Mouse (Mus musculus): ENCODE results near the gene Hoxb6.
A peak's percentile ranks its signal among the peaks of the same experiment; 100 is the strongest.

The Hoxb6 gene

DNA sequence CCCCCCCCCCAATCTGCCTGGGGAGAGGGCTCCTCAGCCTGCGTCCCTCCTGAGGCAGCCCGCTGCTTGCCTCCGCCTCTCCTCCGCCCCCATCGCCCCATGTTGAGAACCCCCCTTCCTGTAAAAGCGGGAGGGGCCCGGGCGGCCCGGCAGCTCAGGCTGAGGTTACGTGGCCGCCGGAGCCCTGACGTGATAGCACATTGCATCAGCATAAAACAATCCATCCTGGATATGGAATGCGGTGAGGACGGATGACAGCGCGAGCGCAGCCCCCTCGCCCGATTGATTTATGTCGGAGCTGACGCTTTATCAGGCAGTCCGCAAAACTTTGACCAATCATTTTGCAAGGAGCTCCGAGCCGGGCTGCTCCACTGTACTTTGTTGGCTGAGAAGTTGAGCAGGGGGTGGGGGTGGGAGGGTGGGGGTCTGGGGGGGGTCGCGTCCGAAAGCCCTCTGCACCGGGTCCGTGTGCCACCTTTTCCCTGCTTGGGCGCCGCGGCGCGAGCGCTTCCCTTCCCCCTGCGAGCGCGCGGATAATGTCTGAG lies 21.2 kb upstream of the Hoxb6 start, which contains the start of gene Hoxb9:
Gene Hoxb9, plus strand, starts transcription at position 462 of the 545 bp plus-strand sequence.
- DNase-seq, result no peak

DNA sequence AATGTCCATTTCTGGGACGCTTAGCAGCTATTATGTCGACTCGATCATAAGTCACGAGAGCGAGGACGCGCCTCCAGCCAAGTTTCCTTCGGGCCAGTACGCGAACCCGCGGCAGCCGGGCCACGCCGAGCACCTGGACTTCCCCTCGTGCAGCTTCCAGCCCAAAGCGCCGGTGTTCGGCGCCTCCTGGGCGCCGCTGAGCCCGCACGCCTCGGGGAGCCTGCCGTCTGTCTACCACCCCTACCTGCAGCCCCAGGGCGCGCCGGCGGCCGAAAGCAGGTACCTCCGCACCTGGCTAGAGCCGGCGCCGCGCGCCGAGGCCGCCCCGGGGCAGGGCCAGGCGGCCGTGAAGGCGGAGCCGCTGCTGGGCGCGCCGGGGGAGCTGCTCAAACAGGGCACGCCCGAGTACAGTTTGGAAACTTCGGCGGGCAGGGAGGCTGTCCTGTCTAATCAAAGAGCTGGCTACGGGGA lies 20.7 kb upstream of the Hoxb6 start:
- DNase-seq, result no peak

DNA sequence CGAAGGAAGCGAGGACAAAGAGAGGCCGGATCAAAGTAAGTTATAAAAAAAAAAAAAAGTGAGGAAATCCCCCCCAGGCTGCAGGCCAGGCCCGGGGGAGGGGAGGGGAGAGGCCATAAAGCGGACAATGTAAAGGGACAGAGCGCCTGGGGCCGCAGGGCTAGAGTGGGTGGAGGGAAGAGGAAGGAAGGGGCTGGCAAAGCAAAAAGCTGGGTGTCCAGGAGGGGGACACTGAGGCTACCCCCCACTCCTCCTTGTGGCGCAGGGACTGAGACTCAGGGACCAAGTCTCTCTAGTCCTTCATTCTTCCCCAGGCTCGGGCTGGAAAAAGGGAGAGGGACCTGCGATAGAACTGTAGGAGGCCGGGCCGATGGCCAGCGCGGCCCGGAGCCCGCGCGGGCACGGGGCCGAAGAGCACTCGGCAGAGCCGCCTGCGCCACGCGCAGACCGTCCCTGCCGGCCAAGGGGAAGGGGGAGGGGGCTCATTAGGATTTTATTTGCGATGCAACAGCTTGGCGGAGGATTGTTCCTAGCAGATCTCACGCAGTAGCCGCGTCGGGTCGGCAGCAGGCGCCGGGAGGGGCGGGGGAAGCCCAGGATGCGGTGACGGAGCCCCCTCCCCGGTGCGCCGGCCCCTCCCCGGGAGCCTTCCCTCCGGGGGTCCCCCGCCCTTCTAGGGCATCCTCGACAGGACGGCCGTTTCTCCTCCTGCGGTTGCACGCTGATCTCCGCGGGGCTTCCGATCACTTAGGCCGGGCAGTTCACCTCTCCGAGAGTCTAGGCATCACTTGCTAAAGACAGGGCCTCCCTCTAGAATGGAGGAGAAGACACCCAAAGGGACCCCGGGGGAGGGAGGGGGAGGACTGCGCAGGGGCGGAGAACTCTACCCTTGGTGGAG lies 20.0 kb upstream of the Hoxb6 start:
- DNase-seq, result no peak

DNA sequence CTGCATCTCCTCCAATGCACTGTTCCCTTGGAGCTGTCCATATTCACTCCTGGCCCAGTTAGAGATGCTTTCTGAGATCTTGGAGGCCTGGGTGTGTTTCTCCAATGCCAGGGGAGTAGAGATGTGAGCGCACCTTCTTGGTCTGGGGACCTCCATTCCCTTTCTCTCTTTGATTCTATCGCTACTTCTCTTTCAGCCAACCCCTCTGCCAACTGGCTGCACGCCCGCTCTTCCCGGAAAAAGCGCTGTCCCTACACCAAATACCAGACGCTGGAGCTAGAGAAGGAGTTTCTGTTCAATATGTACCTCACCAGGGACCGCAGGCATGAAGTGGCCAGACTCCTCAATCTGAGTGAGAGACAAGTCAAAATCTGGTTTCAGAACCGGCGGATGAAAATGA lies 17.8 kb upstream of the Hoxb6 start:
- no peak for DNase-seq

DNA sequence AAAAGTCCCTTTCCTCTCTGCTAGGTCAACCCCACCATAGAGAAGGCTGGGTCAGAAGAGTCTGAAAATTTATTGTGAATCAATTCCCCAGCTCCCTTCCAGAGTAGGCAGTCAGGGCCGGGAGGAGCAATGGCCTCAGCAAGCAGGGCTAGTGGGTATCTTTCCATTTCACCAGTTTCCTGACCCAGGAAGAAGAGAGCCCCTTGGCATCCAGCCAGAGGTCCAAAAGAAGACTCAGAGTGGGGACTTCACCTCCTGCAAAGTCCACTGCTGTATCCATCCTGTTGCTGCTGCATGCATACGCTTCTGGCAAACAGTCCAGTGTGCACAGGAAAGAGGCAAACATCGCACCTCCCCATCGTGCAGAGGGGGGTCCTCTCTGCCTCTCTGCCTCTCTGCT lies 16.4 kb upstream of the Hoxb6 start:
- DNase-seq, result no peak

DNA sequence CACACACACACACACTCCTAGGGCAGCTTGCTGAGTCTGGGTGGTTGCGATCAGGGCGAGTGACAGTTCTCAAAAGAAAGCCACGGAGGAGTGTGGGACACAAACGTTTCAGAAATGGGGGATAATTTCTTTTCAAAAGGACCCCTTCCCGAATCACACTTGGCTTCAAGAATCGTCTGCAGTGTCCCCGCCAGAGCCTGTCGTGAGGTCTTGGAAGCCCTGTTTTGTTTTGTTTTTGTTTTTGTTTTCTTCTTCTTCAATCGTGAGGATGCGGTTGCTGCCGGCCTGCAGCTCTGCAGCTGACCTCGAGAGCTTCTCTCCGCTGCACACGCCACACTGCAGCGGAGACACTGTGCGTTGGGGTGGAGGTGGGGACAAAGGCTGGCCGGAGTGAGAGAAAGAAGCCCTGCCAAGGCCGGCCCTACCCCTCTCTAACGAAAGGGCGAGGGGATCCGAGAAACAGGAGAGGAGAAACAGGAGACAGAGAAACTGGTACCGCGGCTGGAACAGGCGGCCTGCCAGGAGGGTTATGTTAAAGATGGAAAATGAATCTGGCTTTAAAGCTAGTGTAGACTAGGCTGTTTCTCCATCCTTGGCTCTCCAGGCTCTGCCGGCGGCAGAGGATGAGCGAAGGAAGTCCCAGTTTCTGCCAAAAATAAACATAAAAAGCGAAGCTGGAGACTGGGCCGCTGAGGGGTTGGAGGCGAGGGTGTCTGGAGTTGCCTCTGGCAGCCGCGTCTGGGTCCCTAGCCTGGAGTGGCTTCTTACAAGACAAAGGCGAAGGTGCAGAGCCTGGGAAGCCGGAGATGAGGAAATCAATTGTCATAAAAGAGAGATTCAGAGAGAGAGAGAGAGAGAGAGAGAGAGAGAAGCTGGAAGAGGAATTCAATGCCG lies 14.9 kb upstream of the Hoxb6 start:
- DNase-seq, result no peak

DNA sequence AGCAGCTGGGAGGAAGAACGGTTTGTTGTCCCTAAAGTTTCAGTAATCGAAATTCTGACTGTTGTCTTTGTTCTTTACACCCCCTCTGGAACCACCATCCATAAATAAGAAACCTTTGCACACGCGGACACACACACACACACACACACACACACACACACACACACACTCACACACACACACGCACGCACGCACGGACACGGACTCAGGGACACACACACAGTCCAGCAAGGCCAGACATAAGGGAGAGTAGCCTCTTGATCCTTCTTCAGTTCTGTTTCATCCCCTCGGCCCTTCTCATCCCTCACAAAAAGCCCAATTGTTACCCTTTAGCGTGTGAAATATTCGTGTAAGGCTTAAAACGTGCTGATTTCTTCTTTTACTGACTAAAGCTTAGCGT lies 14.0 kb upstream of the Hoxb6 start:
- DNase-seq, result no peak

DNA sequence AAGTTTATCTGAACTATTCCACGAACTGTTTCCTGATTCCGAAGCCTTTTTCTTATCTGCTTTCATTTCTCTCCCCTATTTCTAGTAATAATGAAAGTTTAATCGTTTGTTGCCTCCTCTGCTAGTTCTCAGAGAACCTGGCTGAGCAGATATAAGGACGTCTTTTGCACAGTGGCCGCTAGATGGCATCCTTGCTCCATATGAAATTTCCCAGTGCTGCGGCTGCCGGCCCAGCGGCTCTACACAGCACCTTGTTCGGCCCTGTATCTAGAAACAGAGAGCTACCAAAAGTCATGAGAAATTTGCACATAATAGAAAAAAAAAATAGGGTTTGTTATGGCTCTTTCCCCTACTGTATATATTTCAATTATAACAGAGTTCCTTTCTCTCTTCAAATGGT lies 13.5 kb upstream of the Hoxb6 start:
- peak; percentile 78 for DNase-seq

DNA sequence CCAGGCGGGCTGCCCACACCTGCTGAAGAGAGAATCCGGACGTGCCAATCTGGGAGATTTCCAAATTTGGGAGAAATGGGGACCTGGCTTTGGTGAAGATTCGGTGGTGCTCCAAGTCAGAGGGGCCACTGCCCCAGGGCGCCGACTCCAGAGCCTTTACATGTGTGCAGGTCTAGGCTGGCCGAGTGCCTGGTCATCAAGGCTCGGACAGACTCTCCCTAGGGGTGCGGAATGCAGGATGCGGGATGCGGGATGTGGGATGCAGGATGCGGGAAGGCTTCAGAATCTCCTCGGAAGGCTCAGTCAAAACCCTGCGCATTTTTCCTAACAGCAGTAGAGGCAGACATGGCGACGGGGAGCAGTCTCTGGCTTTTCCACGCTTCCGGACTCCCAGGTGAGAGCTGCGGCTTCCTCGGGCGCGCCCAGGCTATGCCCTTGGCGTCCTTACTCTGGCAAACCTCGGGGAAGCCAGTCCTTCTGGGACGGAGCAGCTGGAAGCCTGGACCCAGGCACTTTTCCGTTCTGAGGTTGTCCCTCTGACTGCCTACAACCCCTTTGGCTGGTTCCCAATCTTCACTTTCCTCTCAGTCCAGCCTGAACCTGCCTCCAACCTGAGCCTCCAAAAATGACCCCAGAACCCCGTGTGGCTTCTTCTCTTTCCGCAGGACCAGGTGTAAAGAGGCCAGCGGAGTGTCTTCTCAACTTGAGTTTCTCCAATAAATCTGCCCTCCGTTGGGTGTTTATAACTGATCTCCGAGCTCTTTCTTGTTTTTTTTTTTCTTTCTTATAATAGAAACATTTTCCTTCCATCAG lies 12.6 kb upstream of the Hoxb6 start:
- DNase-seq, result no peak

DNA sequence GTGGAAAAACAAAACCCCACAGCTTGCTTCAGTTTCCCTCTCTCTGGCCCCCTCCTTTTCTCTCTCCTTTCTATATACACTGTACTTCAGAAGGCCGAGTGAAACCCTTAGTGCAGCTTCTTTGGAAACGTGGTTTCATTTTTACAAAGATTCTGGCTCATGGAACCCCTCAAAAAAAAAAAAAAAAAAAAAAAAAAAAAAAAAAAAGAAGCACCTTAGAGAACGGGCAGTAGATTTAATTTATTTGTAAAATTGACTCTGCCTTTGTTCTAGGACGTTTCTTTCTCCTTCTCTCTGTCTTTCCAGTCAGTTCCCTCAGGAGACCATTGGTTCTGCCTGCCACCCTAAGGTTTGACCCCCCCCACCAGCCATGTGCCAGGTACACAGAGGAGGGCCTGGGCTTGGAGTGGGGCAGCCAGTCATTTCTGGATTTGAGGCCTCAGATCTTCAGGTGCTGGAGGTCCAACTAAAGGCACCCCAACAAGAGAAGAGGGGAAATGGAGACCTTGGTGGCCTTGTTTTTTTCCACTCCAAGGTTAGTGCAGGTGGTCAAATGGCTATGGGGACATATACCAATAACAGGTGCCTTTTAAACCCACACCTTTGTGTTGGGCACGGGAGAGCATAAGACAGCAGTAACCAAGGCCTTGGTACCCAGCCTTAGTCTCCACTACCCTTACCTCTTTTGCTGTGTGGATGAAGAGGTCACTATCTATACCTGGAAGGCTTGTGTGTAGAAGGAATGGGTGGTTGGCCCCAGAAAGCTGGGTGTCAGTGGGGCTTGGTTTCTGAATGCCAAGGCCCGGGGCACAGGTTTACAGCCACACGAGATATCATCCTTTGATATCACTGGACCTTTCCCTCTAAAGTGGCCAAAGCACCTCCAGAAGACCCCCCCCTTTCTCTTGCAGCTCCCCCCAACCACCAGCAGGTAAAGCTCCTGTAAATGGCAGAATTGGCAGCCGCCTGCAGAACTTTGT lies 11.6 kb upstream of the Hoxb6 start:
- DNase-seq, result no peak

DNA sequence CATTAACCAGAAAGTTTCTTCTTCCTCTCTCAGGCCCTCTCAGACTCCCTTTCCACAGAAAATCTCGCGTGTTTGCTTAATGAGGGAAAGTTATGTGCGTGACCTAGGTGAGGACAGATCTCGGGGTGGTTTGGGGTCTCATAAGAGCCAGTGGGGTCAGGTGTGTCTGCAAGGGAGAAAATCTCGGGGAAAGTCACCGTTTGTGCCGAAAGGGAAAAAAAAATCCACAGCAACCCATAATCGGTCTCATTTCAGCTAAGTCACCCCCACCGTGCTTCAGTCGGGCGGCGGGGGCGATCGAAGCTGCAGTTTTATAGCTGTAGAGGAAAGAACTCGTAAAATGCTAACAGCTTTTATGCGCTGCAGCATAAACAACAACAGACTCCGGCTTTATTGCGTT lies 10.9 kb upstream of the Hoxb6 start:
- no peak for DNase-seq

DNA sequence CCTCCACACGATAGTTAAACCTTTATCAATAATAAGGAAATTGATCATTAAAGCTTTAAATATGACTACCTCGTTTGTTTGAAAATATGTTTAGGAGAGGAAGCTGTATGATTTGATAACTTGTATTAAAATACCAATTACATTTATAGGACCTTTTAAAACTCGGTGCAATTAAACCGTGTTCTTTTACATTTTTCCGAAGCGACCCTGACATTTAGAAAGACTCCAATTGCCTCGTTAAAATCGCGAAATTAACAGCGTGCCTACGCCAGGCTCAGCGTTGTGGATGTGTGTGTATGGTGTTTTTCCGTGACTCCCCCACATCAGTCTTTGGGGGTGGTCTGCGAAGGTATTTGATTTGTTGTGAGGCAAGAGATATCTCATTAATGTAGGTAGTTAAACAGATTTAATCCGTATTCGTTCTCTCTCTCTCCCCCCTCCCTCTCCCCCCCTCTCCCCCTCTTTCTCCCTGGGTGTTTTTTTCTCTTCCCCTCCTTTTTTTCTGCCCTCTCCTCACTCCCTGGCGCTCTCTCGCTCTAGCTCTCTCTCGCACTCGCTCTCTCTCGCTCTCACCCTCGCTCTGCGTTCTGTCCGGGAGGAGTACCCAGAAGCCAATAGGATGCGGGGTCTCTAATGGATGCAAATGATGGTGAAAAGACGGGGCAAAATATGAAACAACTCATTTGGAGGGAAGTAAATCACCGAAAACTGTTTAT lies 10.3 kb upstream of the Hoxb6 start, which contains the start of gene Hoxb8:
Gene Hoxb8, plus strand, starts transcription at position 51 of the 716 bp plus-strand sequence.
- DNase-seq, result no peak

DNA sequence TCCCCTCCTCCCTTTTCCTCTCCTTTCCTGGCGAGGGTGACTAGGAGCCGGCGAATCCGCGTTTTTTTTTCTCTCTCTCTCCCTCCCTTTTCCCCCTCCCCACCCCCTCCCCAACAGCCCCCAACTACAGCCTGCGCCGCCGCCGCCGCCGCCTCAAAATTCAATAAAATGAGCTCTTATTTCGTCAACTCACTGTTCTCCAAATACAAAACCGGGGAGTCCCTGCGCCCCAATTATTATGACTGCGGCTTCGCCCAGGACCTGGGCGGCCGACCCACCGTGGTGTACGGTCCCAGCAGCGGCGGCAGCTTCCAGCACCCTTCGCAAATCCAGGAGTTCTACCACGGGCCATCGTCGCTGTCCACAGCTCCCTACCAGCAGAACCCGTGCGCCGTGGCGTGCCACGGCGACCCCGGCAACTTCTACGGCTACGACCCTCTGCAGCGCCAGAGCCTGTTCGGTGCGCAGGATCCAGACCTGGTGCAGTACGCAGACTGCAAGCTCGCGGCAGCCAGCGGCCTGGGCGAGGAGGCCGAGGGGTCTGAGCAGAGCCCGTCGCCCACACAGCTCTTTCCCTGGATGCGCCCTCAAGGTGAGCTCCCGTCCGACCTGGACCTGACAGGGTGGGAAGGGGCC lies 9.4 kb upstream of the Hoxb6 start:
- DNase-seq, result no peak

DNA sequence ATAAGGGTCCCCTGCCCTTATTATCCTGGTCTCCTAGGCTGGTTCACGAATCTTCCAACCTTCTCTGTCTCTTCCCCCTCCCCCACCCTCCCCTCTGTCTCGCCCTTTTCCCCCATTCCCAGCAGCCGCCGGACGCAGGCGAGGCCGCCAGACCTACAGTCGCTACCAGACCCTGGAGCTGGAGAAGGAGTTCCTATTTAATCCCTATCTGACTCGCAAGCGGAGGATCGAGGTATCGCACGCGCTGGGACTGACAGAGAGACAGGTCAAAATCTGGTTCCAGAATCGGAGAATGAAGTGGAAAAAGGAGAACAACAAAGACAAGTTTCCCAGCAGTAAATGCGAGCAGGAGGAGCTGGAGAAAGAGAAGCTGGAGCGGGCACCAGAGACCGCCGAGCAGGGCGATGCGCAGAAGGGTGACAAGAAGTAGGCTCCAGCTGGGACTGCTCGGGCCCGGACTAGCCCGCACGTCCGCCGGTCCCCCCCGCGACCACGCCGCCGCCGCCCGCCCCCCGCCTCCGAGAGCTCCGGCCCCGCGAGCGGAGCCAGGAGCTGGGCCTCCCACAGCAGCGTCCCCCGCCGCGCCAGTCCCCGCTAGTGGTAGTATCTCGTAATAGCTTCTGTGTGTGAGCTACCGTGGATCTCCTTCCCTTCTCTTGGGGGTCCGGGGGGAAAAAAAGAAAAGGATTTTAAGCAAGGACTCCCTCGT lies 8.1 kb upstream of the Hoxb6 start:
- no peak for DNase-seq

DNA sequence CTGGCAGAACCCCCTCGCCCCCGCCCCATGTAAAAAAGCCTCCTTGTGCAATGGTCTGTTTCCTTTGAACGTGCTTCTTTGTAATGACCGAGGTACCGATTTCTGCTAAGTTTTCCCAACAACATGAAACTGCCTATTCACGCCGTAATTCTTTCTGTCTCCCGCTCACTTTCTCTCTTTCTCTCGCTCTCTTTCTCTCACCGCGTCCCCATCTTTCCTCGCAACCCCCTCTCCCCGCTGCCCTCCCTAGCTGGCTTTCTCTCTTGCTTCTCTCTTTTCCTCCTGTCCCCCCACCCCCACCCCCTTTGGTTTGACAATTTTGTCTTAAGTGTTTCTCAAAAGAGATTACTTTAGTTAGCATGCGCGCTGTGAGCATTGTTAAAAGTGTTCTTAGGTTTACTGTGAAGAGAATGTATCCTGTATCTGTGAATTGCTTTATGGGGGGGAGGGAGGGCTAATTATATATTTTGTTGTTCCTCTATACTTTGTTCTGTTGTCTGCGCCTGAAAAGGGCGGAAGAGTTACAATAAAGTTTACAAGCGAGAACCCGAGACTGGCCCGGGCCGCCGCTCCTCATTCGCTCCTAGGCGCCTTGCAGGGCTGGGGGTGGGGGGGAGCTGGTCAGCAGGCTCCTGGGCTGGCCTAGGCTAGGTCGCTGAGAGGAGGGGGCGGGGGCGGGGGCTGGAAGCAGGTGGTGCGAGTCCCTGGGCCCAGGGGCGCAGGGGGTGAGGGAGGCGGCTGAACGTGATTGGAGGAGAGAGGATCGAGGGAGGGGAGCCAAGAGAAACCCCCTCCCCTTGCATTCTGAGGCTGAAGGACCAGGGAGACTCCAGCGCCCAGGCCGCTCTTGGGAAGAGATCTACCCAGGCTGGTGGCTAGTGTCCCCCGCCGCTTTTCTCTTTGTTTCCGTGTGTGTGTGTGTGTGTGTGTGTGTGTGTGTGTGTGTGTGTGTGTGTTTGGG lies 7.2 kb upstream of the Hoxb6 start:
- DNase-seq, result no peak

DNA sequence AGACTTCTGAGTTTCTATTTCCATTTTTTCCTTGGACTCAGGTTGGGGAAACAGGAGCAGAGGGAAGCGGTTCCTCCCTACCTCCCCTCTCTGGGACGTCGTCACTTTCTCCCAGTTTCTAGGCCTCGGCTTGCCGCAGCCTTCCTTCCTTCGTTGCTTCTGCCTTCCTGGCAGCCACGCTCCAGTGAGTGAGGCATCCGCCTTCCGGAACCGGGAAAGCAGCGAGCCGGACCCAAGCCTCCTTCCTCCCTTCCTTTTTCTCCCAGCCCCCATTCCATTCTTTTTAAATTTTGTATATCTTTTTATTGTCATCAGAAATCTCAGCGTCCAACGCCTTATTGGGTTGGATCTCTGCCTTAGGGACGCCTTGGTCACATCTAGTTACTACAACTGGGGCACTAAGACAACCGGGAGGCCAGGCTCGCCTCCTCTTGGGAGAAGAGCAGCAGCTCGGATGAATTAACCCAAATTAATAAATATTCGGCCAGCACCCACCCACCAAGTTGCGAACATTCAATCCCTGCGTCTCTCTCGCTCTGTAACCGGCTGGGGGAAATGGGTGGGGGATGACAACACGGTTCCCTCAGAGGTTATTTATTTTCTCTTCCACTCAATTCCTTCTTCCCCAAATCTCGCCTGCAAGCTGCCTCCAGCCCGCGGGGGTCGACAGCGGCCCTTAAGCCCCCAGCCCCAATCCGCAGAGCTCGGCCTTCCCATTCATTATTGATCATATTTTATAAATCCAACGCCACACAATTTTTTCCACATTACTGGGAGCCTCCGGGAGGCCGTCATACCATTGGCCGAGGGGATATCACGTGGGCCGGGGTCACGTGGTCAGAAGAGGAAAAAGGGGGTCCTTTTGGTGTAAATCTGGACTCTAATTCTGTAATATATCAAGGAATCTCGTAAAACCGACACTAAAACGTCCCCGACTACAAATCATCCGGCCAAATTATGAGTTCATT lies 6.2 kb upstream of the Hoxb6 start, which contains the start of gene Hoxb7:
Gene Hoxb7, plus strand, starts transcription at position 853 of the 968 bp plus-strand sequence.
- DNase-seq, result no peak
